Mouse (Mus musculus) neural tube, embryonic 14.5 days (tissue): ENCODE results near the gene Ism1. TPM values are rescaled to one million over a fixed set of nuclear protein-coding genes. Genes with fewer than 3 reads are reported as not detected.

Experiments
- ATAC-seq: fragments of 200-750 bp; cut with Nextera tagmentation; 2 replicates; pipeline ENCODE4 v1.8.0; 2017; ENCODE audit warnings: low read depth, mild to moderate bottlenecking, moderate TSS enrichment, moderate library complexity
- H3K27ac ChIP-seq: fragments of 300-500 bp; sonication (generic); 2 replicates; pipeline ENCODE4 v1.5.1; 2014; ENCODE audit warnings: low read depth, mild to moderate bottlenecking, control low read depth, low read length, moderate library complexity, mixed read lengths
- H3K27me3 ChIP-seq: fragments of 300-500 bp; sonication (generic); 2 replicates; pipeline ENCODE4 v1.6.1; 2014; ENCODE audit warnings: low read length; ENCODE audit not compliant: control insufficient read depth, insufficient read depth
- H3K36me3 ChIP-seq: fragments of 300-500 bp; sonication (generic); 2 replicates; pipeline ENCODE4 v1.6.1; 2014; ENCODE audit warnings: low read length, mixed read lengths; ENCODE audit not compliant: control insufficient read depth, insufficient read depth
- H3K4me1 ChIP-seq: fragments of 300-500 bp; sonication (generic); 2 replicates; pipeline ENCODE4 v1.6.1; 2014; ENCODE audit warnings: low read length; ENCODE audit not compliant: control insufficient read depth, insufficient read depth
- H3K4me2 ChIP-seq: fragments of 300-500 bp; sonication (generic); 2 replicates; pipeline ENCODE4 v1.6.1; 2014; ENCODE audit warnings: mild to moderate bottlenecking, low read depth, low read length, control low read depth
- H3K4me3 ChIP-seq: fragments of 300-500 bp; sonication (generic); 2 replicates; pipeline ENCODE4 v1.5.1; 2014; ENCODE audit warnings: low read depth, low read length, control low read depth, mixed read lengths
- H3K9ac ChIP-seq: fragments of 300-500 bp; sonication (generic); replicated peaks from 2 replicates; pipeline ENCODE4 v1.6.1; 2014; ENCODE audit warnings: low read depth, mild to moderate bottlenecking, control low read depth, low read length, mixed read lengths
- H3K9me3 ChIP-seq: fragments of 300-500 bp; sonication (generic); 2 replicates; pipeline ENCODE4 v1.6.1; 2016; ENCODE audit warnings: low read length; ENCODE audit not compliant: control insufficient read depth
- WGBS: fragments of 180-500 bp; shearing (Covaris S2); extraction: QIAGEN DNeasy Blood & Tissue Kit; methylation state at CpG from one replicate; pipeline ENCODE4 v1.1.7; 2014; 5-methylcytosine and 5-hydroxymethylcytosine counted together
- polyA plus RNA-seq: library from polyadenylated mRNA; unstranded; fragments of >200 nt; fragmentation: Nextera tagmentation; extraction: Ambion mirVana; gene quantifications from 2 replicates; pipeline ENCODE4 v1.2.1, GENCODE M21; 2014

Ism1 gene
- 0.94 and 1.1 TPM in 2 replicates for polyA plus RNA-seq

DNA sequence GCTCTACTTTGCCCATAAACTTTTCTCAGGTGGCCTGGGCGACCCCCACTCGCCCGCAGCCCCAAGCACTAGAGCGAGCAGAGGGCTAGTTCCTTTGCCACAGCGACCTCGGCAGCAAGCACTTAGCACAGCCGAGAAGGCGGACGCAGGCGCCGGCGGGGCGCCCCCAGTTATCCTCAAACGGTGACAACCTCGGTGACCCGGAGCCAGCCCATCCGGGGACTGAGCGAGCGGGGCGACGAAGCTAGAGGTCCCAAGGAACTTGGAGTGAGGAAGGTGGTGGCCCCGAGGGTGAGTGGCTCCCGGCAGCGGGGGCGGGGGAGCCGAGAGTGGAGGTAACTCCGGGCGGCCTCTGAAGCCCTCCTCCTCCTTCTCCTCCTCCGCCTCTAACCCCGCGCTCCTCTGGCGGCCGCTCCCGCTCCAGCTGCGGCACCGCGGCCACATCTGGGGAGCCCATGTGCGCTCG is at the start of gene Ism1:
Gene Ism1 (plus strand): TSS at position 370 of the 466 bp plus-strand sequence.
- Histone ChIP-seq H3K4me2 (peak within 1 kb of the TSS; percentile 98), H3K36me3 (no peaks in the 10 kb centered on the region), H3K27ac (peak within 1 kb of the TSS; percentile 73), H3K4me1 (peaks cover 8% of the 10 kb centered on the region; the same call in 1 of the 2 replicates), H3K9ac (peak within 1 kb of the TSS; percentile 88), H3K4me3 (peak within 1 kb of the TSS; percentile 83), H3K27me3 (no peaks in the 10 kb centered on the region; the same call in none of the 2 replicates), H3K9me3 (no peaks in the 10 kb centered on the region)
- peak; percentile 75 for ATAC-seq
- under 1% methylated on average over 24 of the region's 39 CpGs for WGBS

DNA sequence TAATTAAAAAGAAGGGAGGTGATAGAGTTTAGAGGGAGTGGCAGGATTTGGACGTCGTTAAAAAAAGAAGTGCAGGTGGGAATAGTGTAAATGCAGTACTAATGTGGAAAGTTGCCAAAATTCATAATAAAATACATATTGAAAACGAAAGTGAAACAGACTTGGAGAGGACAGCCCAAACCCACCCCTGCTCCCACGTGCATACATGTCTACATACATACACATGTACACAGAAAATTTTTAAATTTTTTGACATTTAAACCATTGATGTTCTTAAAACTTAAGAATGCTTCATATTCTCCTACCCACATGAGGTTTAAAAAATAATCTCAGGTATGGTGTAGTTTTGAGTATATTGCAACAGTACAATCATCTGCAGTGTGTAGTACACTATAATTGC is 49.2 kb upstream of the Ism1 start:
- Histone ChIP-seq H3K27ac (no peak overlapping the region), H3K4me1 (no peaks in the 10 kb centered on the region), H3K9ac (no peak overlapping the region), H3K4me2 (no peak overlapping the region), H3K27me3 (no peaks in the 10 kb centered on the region), H3K36me3 (no peaks in the 10 kb centered on the region), H3K9me3 (no peaks in the 10 kb centered on the region), H3K4me3 (no peak overlapping the region)
- no peak for ATAC-seq
- 85% methylated on average over 4 of the region's 4 CpGs for WGBS

DNA sequence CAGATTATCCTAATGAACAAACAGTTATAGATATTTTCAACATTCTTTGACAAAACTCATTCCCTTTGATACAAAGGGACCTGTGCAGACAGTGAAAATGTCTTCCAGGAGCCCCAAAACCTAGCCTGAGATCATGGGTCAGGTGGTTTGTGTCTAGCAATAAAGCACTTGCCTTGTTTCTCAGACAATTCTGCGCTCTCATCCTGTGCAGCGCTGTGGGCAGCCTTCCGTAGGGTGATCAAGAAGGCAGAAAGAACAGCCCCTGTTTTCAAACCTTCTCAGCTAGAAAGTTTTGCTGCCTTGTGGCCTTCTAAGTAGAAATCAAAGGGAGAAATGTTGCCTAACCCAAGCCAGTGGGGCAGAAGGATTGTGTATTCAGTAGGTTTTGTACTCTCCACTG is 48.3 kb upstream of the Ism1 start:
- no peak overlapping the region for H3K9ac ChIP-seq
- 77% methylated on average over 3 of the region's 3 CpGs for WGBS
- no peak overlapping the region for H3K27ac ChIP-seq
- no peaks in the 10 kb centered on the region for H3K27me3 ChIP-seq
- no peaks in the 10 kb centered on the region for H3K4me1 ChIP-seq
- H3K4me2 ChIP-seq = no peak overlapping the region
- no peak for ATAC-seq
- no peak overlapping the region for H3K4me3 ChIP-seq
- H3K36me3 ChIP-seq = no peaks in the 10 kb centered on the region
- H3K9me3 ChIP-seq = no peaks in the 10 kb centered on the region

DNA sequence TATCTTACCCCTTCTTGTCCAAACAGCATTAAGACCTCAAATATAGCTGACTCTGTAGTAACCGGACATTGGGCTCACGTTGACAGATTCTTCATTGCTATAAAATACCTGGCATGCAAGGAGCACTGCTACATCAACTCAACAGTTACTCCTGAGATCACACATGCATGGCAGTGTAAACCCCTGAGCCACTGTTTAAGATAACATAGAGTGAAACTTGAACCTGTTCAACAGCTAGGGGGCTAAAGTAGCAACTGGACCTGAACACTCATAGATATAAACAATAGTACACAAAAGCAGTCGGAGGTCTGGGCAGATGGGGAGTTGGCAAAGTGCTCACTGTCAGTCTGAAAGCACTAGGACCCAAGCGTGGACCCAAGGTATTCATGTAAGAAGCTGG is 43.5 kb upstream of the Ism1 start:
- Histone ChIP-seq H3K27ac (no peak overlapping the region), H3K4me1 (no peaks in the 10 kb centered on the region), H3K27me3 (no peaks in the 10 kb centered on the region), H3K36me3 (no peaks in the 10 kb centered on the region), H3K4me3 (no peak overlapping the region), H3K9ac (no peak overlapping the region), H3K4me2 (no peak overlapping the region), H3K9me3 (no peaks in the 10 kb centered on the region)
- no peak for ATAC-seq
- 86% methylated on average over 4 of the region's 4 CpGs for WGBS

DNA sequence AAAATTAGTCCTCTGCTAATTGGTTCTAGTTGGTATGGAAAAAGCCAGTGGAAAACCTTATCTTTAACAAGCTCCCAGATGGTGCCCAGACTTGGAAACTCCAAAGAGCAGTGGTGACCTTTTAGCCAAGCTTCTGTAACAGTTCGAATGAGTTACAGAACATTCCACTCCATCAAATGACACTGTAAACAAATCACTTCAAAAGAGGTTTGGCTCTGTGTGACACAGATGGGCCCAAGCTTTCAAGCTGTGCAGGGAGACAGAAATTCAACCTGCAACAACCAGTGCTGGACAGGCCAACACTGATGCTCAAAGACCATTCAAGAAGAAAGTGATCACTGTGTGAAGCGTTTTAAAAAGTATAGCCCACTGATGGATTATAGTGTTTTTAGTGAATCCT is 40.1 kb upstream of the Ism1 start:
- no peaks in the 10 kb centered on the region for H3K9me3 ChIP-seq
- no peaks in the 10 kb centered on the region for H3K27me3 ChIP-seq
- WGBS = 44% methylated on average over 2 of the region's 2 CpGs
- H3K27ac ChIP-seq = no peak overlapping the region
- ATAC-seq = no peak
- no peak overlapping the region for H3K4me2 ChIP-seq
- H3K36me3 ChIP-seq = no peaks in the 10 kb centered on the region
- H3K4me1 ChIP-seq = no peaks in the 10 kb centered on the region
- H3K9ac ChIP-seq = no peak overlapping the region
- no peak overlapping the region for H3K4me3 ChIP-seq

DNA sequence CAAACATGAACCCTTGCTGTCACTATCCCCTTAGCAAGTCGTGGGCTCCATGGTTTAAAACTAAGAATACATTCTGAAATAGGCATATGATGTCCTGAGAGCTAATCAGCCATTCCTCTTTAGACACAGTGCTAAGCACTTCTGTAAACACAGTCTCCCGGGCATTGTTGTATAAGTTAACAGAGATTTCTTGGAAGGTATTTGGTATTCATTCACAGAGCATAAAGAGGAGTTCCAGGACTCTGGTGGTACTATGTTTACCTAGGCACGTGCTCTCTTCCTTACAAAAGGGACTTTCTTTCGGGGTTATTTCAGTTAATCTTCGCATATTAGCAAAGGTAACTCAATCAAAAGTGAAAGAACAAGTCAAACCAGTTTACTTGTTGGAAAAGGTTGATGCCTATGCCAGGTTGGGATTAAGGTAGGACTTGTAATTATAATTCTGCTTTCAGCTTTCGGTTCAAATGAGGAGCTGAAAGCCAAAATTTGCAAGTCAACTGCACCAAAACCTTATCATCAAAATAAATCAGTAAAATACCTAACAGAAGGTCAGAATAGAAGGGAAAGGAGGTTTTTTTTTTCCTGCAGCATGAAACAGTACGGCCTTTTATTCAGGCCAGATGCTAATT is 36.1 kb upstream of the Ism1 start:
- Histone ChIP-seq H3K4me2 (no peak overlapping the region), H3K9ac (no peak overlapping the region), H3K9me3 (no peaks in the 10 kb centered on the region), H3K4me3 (no peak overlapping the region), H3K27me3 (no peaks in the 10 kb centered on the region), H3K36me3 (no peaks in the 10 kb centered on the region), H3K4me1 (no peaks in the 10 kb centered on the region), H3K27ac (no peak overlapping the region)
- no peak for ATAC-seq
- WGBS = 67% methylated on average over 7 of the region's 7 CpGs

DNA sequence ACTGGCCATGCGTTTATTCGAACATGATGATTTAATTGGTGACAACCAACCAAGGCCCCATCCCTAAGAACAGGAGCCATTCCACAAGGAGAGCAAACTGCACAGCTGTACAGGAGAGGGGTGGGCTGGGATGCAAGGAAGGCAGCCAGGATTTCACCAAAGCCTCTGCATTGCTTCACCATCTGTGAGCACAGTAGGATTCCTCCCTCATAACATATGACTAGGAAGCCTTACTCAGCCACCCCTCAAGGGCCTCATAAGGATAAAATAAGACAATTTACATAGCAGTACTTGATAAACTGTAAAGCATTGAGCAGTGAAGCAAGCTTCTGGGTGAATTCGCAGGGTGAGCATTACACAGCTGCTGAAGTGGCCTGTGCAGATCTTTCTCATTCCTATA is 28.5 kb upstream of the Ism1 start:
- WGBS = 56% methylated on average over 3 of the region's 3 CpGs
- Histone ChIP-seq H3K36me3 (no peaks in the 10 kb centered on the region), H3K4me2 (no peak overlapping the region), H3K27me3 (no peaks in the 10 kb centered on the region), H3K9ac (no peak overlapping the region), H3K27ac (peak overlapping the region; percentile 24; the same call in 1 of the 2 replicates), H3K9me3 (no peaks in the 10 kb centered on the region), H3K4me1 (no peaks in the 10 kb centered on the region), H3K4me3 (no peak overlapping the region)
- ATAC-seq = peak; percentile 94

DNA sequence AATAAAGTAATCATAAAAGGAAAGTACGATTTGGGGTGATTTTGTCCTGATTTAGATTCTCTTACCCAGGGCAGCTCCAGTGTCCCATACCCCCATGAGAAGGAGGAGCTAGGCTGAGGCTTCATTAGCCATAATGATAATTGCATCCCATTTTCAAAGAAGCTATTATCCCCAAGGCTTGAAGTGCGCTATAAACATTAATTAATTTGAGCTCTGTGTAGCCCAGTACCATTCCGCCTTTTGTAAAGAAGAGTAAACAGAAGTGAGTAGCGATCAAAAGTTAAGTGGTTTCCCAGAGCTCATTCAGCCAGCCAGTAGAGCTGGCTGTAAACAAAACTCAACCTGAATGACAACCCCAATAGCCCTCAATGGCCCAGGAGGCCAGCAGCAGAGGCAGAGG is 21.2 kb upstream of the Ism1 start:
- no peak overlapping the region for H3K27ac ChIP-seq
- peak; percentile 87; the same call in 1 of the 2 replicates for ATAC-seq
- H3K36me3 ChIP-seq = no peaks in the 10 kb centered on the region
- H3K9me3 ChIP-seq = no peaks in the 10 kb centered on the region
- no peaks in the 10 kb centered on the region for H3K27me3 ChIP-seq
- no peak overlapping the region for H3K4me2 ChIP-seq
- 14% methylated on average over 4 of the region's 4 CpGs for WGBS
- no peak overlapping the region for H3K9ac ChIP-seq
- no peaks in the 10 kb centered on the region for H3K4me1 ChIP-seq
- H3K4me3 ChIP-seq = no peak overlapping the region

DNA sequence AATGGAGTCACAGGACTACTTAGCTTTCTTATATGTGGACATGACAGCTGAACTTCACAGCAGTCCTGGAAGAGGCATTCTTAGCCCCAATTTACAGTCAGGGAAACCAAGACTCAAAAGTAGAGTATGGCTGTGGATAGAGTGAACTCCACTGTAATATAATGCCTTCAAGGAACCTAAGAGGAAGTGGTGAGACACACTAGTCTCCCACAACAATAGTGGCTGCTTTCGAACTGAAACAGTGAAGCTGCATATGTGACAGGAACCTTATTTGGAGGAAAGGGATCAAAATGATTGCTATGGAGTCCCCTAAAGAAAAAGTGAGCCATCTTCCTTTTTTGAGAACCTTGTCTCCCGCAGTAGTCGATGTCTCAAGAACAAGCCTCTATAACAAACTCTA is 6.1 kb upstream of the Ism1 start:
- no peak overlapping the region for H3K27ac ChIP-seq
- H3K4me2 ChIP-seq = no peak overlapping the region
- no peaks in the 10 kb centered on the region for H3K36me3 ChIP-seq
- no peaks in the 10 kb centered on the region for H3K27me3 ChIP-seq
- H3K4me3 ChIP-seq = no peak overlapping the region
- peaks cover 6% of the 10 kb centered on the region; the same call in 1 of the 2 replicates for H3K4me1 ChIP-seq
- WGBS = 92% methylated on average over 3 of the region's 3 CpGs
- no peak overlapping the region for H3K9ac ChIP-seq
- no peak for ATAC-seq
- no peaks in the 10 kb centered on the region for H3K9me3 ChIP-seq
